Mouse (Mus musculus) stomach, embryonic 15.5 days (tissue): ENCODE data around the gene Bysl. TPM values are rescaled to one million over a fixed set of nuclear protein-coding genes. Genes with fewer than 3 reads are reported as not detected.
A peak's percentile ranks its signal among the peaks of the same experiment; 100 is the strongest.

Experiments
- ATAC-seq: fragments of 200-750 bp; cut with Nextera tagmentation; 2 replicates; pipeline ENCODE4 v1.8.0; 2017; ENCODE audit warnings: low read depth, moderate number of reproducible peaks, moderate TSS enrichment; ENCODE audit not compliant: insufficient read depth, low FRiP score
- H3K27ac ChIP-seq: fragments of 300-500 bp; sonication (generic); 2 replicates; pipeline ENCODE4 v1.5.1; 2015; ENCODE audit warnings: mild to moderate bottlenecking, inconsistent platforms
- H3K27me3 ChIP-seq: fragments of 300-500 bp; sonication (generic); replicated peaks from 2 replicates; pipeline ENCODE4 v1.6.1; 2015; ENCODE audit warnings: inconsistent platforms
- H3K36me3 ChIP-seq: fragments of 300-500 bp; sonication (generic); 2 replicates; pipeline ENCODE4 v1.6.1; 2015; ENCODE audit warnings: inconsistent platforms
- H3K4me1 ChIP-seq: fragments of 300-500 bp; sonication (generic); 2 replicates; pipeline ENCODE4 v1.6.1; 2015; ENCODE audit warnings: inconsistent platforms
- H3K4me2 ChIP-seq: fragments of 300-500 bp; sonication (generic); 2 replicates; pipeline ENCODE4 v1.6.1; 2015; ENCODE audit warnings: mild to moderate bottlenecking, inconsistent platforms
- H3K4me3 ChIP-seq: fragments of 300-500 bp; sonication (generic); replicated peaks from 2 replicates; pipeline ENCODE4 v1.5.1; 2015; ENCODE audit warnings: inconsistent platforms
- H3K9ac ChIP-seq: fragments of 300-500 bp; sonication (generic); 2 replicates; pipeline ENCODE4 v1.6.1; 2015; ENCODE audit warnings: inconsistent platforms
- H3K9me3 ChIP-seq: fragments of 300-500 bp; sonication (generic); 2 replicates; pipeline ENCODE4 v1.6.1; 2016; ENCODE audit warnings: inconsistent platforms
- WGBS: fragments of 180-500 bp; shearing (Covaris S2); methylation state at CpG from one replicate; pipeline ENCODE4 v1.1.7; 2015; 5-methylcytosine and 5-hydroxymethylcytosine counted together
- polyA plus RNA-seq: library from polyadenylated mRNA; unstranded; fragments of >200 nt; fragmentation: Nextera tagmentation; extraction: Ambion mirVana; gene quantifications from 2 replicates; pipeline ENCODE4 v1.2.1, GENCODE M21; 2015

The Bysl gene
- polyA plus RNA-seq, 1 experiment from 2014 or later: 21.2 TPM

DNA sequence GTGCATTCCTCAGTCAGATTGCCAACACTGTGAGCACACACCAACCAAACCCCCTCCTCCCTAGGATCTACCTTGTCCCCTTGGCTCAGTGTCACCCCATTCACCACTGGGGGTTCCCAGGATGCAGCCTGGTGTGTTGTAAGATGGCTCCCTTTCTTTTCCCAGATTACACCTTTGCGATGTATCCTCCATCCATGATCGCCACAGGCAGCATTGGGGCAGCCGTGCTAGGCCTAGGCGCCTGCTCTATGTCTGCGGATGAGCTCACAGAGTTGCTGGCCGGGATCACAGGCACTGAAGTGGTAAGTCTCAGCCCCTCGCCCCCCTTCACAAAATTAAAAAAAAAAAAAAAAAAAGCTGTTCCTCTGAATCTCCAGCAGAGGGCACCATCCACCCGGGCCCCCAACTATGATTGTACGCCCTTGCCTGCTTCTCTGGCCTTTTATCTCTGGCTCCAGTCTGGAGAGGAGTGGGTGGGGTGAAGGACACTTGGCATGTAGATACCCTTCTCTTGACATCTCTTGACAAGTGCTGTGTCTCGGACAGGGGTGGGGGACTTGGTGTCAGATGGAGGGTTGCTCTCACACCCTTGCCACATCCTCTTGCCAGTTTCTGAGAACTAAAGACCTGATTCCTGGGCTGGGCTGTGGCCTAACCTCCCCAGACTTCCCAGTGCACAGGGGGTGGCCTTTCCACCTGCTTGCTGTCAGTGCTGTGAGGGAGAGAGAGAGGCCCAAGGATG is 13.3 kb downstream of the Bysl start:
- H3K4me3 ChIP-seq: peak overlapping the region; percentile 96
- peaks cover 35% of the 10 kb centered on the region for H3K4me1 ChIP-seq
- peak overlapping the region; percentile 78 for H3K4me2 ChIP-seq
- 26% methylated on average over 10 of the region's 10 CpGs for WGBS
- H3K36me3 ChIP-seq: peaks cover 35% of the 10 kb centered on the region
- H3K9ac ChIP-seq: no peak overlapping the region
- no peaks in the 10 kb centered on the region for H3K27me3 ChIP-seq
- no peaks in the 10 kb centered on the region for H3K9me3 ChIP-seq
- ATAC-seq: peak; percentile 8; the same call in 1 of the 2 replicates
- peak overlapping the region; percentile 98 for H3K27ac ChIP-seq

DNA sequence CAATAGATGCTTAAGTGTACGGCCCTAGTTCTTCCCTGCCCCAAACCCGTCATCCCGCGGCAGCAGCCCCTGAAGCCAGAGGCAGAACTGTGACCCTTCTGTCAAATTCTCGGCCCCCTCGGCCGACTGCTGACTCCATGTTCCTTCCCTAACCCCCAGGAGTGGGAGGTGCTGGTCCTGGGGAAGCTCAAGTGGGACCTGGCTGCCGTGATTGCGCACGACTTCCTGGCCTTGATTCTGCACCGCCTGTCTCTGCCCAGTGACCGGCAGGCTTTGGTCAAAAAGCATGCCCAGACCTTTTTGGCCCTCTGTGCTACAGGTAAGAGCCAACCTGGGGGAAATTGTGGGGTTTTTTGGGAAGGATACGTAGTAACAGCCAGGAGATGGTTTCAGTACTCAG is 14.0 kb downstream of the Bysl start:
- Histone ChIP-seq H3K9me3 (no peaks in the 10 kb centered on the region), H3K27ac (peak overlapping the region; percentile 98), H3K4me3 (peak overlapping the region; percentile 96), H3K27me3 (no peaks in the 10 kb centered on the region), H3K9ac (peak overlapping the region; percentile 87; the same call in 1 of the 2 replicates), H3K4me1 (peaks cover 41% of the 10 kb centered on the region), H3K4me2 (peak overlapping the region; percentile 78), H3K36me3 (peaks cover 30% of the 10 kb centered on the region)
- no peak for ATAC-seq
- WGBS: 44% methylated on average over 13 of the region's 13 CpGs

- Histone ChIP-seq H3K36me3 (peaks cover 25% of the 10 kb centered on the region), H3K4me3 (peak overlapping the region; percentile 96), H3K9me3 (no peaks in the 10 kb centered on the region), H3K27ac (peak overlapping the region; percentile 98), H3K4me2 (peak overlapping the region; percentile 78), H3K4me1 (peaks cover 41% of the 10 kb centered on the region), H3K9ac (peak overlapping the region; percentile 87; the same call in 1 of the 2 replicates), H3K27me3 (no peaks in the 10 kb centered on the region)
- 41% methylated on average over 5 of the region's 5 CpGs for WGBS
- ATAC-seq: no peak
These were observed 14.5 kb downstream of the Bysl start for GRCm38 (mm10) chr17:47596839-47597164.

- H3K4me1 ChIP-seq: peaks cover 41% of the 10 kb centered on the region
- no peak for ATAC-seq
- no peaks in the 10 kb centered on the region for H3K9me3 ChIP-seq
- peak overlapping the region; percentile 78 for H3K4me2 ChIP-seq
- peak overlapping the region; percentile 98 for H3K27ac ChIP-seq
- no peaks in the 10 kb centered on the region for H3K27me3 ChIP-seq
- H3K4me3 ChIP-seq: peak overlapping the region; percentile 96
- peaks cover 20% of the 10 kb centered on the region for H3K36me3 ChIP-seq
- H3K9ac ChIP-seq: peak overlapping the region; percentile 87
- 16% methylated on average over 6 of the region's 6 CpGs for WGBS
These were observed 15.0 kb downstream of the Bysl start for GRCm38 (mm10) chr17:47596162-47596838.

DNA sequence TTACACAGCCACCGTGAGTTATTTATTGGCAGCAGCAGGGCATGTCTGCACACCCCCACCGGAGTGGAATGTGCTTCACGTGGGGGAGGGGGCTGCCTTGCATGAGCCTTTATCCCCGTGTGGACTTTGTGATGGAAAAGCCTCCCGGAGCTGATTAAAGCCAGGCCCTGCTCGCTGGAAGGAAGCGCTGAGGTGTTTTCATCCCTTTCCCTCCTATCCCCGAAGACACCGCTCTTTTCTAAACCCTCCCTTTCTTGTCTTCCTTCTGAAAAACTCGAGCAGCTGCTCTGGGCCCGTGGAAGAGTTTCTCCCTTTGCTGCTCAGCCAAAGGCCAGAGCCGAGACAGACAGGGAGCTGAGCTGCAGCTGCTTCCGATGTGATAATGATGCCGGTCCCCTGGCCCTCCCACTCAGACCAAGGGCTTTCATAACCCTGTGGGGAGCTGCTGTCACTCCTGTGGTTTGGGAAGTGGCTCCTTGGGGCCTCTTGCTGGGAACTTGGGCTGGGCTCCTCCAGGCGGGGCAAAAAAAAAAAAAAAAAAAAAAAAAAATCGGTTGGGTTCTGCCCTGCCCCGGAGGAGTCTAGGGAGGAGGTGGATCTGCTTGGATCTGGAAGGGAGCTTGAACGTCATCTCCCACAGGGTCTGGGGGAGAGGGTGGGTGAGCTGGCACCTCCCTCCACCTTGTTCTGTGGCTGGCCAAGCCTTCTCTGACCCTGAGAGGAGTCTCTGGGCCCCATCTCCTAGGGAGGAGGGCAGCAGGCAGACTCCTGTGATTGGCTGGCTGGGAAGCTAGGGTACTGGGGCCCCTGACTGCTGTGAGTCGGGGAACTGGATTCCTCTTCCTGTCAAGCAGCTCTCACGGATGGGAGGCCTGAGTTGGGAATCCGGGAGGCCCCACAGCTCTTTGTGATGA is 15.8 kb downstream of the Bysl start:
- peaks cover 15% of the 10 kb centered on the region for H3K36me3 ChIP-seq
- peak overlapping the region; percentile 87 for H3K9ac ChIP-seq
- peak; percentile 74 for ATAC-seq
- peak overlapping the region; percentile 98 for H3K27ac ChIP-seq
- peak overlapping the region; percentile 78 for H3K4me2 ChIP-seq
- H3K4me1 ChIP-seq: peaks cover 41% of the 10 kb centered on the region
- peak overlapping the region; percentile 96 for H3K4me3 ChIP-seq
- H3K9me3 ChIP-seq: no peaks in the 10 kb centered on the region
- H3K27me3 ChIP-seq: no peaks in the 10 kb centered on the region
- 1% methylated on average over 21 of the region's 21 CpGs for WGBS

- Histone ChIP-seq H3K9me3 (no peaks in the 10 kb centered on the region), H3K4me3 (peak overlapping the region; percentile 96), H3K4me1 (peaks cover 41% of the 10 kb centered on the region), H3K27me3 (no peaks in the 10 kb centered on the region), H3K4me2 (peak overlapping the region; percentile 78), H3K27ac (peak overlapping the region; percentile 98), H3K36me3 (peaks cover 15% of the 10 kb centered on the region), H3K9ac (peak overlapping the region; percentile 87)
- WGBS: 0% methylated on average over 8 of the region's 9 CpGs
- no peak for ATAC-seq
These were observed 16.4 kb downstream of the Bysl start for GRCm38 (mm10) chr17:47594969-47595247.

GRCm38 (mm10) chr17:47594183-47594968 is 16.9 kb downstream of the Bysl start:
- Histone ChIP-seq H3K4me3 (peak overlapping the region; percentile 96), H3K4me2 (peak overlapping the region; percentile 78), H3K9me3 (no peaks in the 10 kb centered on the region), H3K9ac (peak overlapping the region; percentile 87), H3K27me3 (no peaks in the 10 kb centered on the region), H3K27ac (peak overlapping the region; percentile 98), H3K4me1 (peaks cover 41% of the 10 kb centered on the region), H3K36me3 (peaks cover 13% of the 10 kb centered on the region; the same call in 1 of the 2 replicates)
- no peak for ATAC-seq
- under 1% methylated on average over 43 of the region's 43 CpGs for WGBS

GRCm38 (mm10) chr17:47593854-47594182 is 17.5 kb downstream of the Bysl start:
- peaks cover 8% of the 10 kb centered on the region; the same call in 1 of the 2 replicates for H3K36me3 ChIP-seq
- peaks cover 41% of the 10 kb centered on the region for H3K4me1 ChIP-seq
- H3K4me2 ChIP-seq: peak overlapping the region; percentile 78
- peak overlapping the region; percentile 87 for H3K9ac ChIP-seq
- peak overlapping the region; percentile 96 for H3K4me3 ChIP-seq
- peak overlapping the region; percentile 98 for H3K27ac ChIP-seq
- H3K9me3 ChIP-seq: no peaks in the 10 kb centered on the region
- H3K27me3 ChIP-seq: no peaks in the 10 kb centered on the region
- 0% methylated on average over 13 of the region's 13 CpGs for WGBS
- ATAC-seq: no peak

DNA sequence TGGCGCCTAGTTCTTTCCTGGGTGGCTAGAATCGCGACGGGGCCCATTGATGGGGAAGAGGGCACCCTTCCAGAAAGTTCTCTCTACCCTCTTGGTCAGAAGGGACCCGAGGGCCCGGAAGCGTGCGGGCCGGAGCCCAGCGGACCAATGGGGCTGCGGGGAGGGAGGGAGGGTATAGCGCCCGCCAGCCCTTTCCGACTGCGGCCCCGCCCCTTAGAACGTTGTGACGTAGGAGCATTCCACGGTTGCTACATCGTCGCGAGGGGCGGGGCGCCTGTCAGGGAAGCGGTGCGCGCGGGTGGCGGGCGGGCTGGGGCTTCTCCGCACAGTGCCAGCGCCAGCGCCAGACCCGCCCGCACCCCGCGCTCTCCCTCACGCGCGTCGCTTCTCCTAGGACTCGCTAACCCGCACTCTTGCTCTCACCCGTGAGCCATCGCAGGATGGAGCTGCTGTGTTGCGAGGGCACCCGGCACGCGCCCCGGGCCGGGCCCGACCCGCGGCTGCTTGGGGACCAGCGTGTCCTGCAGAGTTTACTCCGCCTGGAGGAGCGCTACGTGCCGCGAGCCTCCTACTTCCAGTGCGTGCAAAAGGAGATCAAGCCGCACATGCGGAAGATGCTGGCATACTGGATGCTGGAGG is 18.0 kb downstream of the Bysl start:
- peak overlapping the region; percentile 96 for H3K4me3 ChIP-seq
- H3K27me3 ChIP-seq: no peaks in the 10 kb centered on the region
- H3K9ac ChIP-seq: peak overlapping the region; percentile 87
- peak overlapping the region; percentile 98 for H3K27ac ChIP-seq
- WGBS: under 1% methylated on average over 63 of the region's 63 CpGs
- H3K4me2 ChIP-seq: peak overlapping the region; percentile 78
- peak; percentile 82 for ATAC-seq
- H3K9me3 ChIP-seq: no peaks in the 10 kb centered on the region
- H3K4me1 ChIP-seq: peaks cover 38% of the 10 kb centered on the region
- peaks cover 3% of the 10 kb centered on the region; the same call in 1 of the 2 replicates for H3K36me3 ChIP-seq

DNA sequence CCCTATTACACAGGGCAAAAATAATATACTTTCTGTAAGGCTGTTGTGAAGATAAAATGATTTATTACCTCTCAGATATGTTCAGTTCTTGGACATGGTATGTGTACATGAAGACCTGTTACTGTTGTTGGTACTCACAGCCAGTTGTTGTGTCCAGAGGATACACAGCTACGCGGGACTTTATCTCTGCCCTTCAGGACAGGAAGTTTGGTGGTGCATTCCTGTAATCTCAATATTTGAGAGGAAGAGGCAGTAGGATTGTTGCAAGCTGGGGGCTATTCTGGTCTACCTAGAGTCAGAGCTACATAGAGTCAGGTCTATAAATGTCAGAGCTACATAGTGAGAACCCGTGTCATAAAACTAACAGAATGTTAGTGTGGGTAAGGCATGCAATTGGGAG is 20.2 kb downstream of the Bysl start:
- no peak overlapping the region for H3K4me3 ChIP-seq
- H3K4me1 ChIP-seq: peaks cover 16% of the 10 kb centered on the region
- no peak overlapping the region for H3K4me2 ChIP-seq
- no peak overlapping the region for H3K27ac ChIP-seq
- no peaks in the 10 kb centered on the region for H3K9me3 ChIP-seq
- 79% methylated on average over 3 of the region's 3 CpGs for WGBS
- H3K36me3 ChIP-seq: no peaks in the 10 kb centered on the region
- no peak for ATAC-seq
- no peaks in the 10 kb centered on the region for H3K27me3 ChIP-seq
- no peak overlapping the region for H3K9ac ChIP-seq

- H3K36me3 ChIP-seq: no peaks in the 10 kb centered on the region
- no peaks in the 10 kb centered on the region for H3K27me3 ChIP-seq
- WGBS: 86% methylated on average over 8 of the region's 8 CpGs
- no peak overlapping the region for H3K4me3 ChIP-seq
- no peak overlapping the region for H3K27ac ChIP-seq
- H3K4me1 ChIP-seq: peaks cover 7% of the 10 kb centered on the region; the same call in 1 of the 2 replicates
- no peak overlapping the region for H3K4me2 ChIP-seq
- H3K9ac ChIP-seq: no peak overlapping the region
- no peak for ATAC-seq
- no peaks in the 10 kb centered on the region for H3K9me3 ChIP-seq
These were observed 22.8 kb downstream of the Bysl start for GRCm38 (mm10) chr17:47588517-47588916.
